Mouse (Mus musculus) layer of hippocampus, postnatal 25 days (tissue): ENCODE measurements at regions not wholly inside any gene's neighbourhood (a gene's known extent, or its start where the extent isn't known, plus 50 kb on each side); places are given as distances from the start of the nearest gene placed in this dataset.

Source experiments
- DNase-seq, 2 experiments: peaks; one replicate each; pipeline ENCODE4 v3.0.0; 2022; ENCODE audit warnings: mixed read lengths in 2 of 2, low spot score in 1 of 2; ENCODE audit errors: extremely low spot score in 1 of 2

- no peak for DNase-seq
Measured at GRCm38 (mm10) chr7:90058636-90059035, 71.4 kb upstream of the Picalm start.

DNA sequence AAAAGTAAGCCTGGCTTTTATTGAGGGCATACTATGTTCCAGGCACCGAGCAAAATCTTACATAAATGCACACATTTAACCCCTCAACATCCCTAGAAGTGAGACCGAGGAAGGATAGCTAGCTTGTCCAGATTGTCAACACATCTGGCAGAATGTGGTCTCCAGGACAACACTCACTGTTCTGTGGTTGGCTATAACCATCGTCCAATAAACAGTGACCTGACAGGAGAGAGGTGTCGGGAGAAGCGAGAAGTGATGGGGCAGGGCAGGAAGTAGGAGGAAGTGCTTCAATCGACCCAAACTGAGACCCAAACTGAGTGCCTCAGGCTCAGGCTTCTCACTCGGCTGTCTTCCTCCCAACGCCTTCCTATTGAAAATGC, 70.8 kb upstream of the Picalm start:
- DNase-seq = no peak

GRCm38 (mm10) chr7:90059629-90060301, 70.2 kb upstream of the Picalm start:
- DNase-seq = peak in 1 of 2 experiments; percentile 17

DNA sequence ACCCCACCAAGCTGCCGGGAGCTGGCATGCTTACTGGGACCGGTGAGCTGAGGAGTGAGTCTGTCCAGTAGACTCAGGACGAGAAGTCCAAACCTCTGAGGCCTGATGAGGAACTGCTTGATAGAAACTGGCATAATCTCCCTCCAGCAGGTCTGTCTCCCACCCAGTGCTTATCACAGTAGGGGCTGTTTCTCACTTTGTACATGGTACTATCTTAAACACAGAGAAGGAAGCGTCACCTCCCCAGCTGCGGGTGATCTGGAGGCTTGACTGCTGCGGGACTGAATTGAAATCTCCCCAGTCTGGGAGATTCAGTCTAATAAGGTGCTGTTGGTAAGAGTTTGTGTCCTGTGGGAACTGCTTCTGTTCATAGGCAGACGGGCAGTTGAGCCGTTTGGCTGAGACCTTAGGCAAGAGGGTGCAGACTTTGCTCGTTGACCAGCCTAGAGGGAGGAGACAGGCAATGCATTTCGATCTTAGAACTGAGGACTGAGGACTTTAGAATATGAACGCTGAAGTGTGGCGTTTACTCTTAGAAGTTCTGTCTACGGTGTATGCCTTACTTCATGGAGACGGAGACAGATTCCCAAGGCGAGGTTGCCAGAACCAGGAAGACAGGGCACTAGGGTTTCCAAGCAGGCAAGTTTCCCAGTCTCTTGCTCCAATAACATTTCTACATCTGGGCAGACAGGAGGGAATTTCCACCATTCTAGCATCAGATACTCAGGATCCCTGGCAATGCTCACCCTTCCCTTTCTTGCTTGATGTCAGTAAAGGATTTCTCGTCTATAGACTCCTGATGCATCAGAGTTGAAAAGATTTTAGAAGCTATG, 69.5 kb upstream of the Picalm start:
- DNase-seq = no peak

- no peak for DNase-seq
Measured at GRCm38 (mm10) chr7:90061701-90062100, 68.3 kb upstream of the Picalm start.

DNA sequence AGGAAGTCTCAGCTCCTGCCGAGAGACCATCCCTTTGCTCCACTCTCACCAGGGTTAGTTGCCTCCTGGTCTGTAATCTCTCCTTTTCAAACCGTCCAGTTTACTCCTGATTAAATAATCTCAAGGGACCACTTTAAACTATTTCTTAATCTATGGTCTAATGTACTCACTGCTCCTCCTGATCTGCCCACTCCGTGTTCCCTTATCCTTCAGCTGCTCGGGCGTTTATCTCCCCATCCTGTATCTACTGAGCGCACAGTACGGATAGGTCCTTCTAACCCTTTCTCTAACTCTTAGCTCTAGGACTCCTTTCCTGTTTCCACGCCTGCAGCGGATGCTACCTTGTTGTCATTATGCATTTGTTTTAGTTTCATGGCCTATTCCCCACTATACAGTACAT, 67.1 kb upstream of the Picalm start:
- no peak for DNase-seq

DNA sequence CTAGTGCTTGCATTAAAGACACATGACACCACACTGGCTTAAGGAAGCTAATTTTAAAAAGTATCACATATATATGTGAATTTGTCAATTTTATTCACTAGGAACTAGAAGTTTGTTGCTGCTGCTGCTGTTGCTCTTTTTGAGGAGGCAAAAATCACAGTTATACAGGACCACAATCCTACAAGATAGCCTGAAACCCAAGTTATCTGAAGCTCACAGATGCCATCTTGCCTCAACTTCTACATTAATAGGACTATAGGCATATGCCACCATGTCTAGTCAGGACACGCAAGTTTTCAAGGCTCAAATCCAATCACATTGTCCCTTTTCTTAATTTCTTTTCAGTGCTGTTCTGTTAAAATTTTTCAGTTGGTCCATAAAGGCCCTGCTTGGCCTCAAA, 65.8 kb upstream of the Picalm start:
- DNase-seq = no peak

DNA sequence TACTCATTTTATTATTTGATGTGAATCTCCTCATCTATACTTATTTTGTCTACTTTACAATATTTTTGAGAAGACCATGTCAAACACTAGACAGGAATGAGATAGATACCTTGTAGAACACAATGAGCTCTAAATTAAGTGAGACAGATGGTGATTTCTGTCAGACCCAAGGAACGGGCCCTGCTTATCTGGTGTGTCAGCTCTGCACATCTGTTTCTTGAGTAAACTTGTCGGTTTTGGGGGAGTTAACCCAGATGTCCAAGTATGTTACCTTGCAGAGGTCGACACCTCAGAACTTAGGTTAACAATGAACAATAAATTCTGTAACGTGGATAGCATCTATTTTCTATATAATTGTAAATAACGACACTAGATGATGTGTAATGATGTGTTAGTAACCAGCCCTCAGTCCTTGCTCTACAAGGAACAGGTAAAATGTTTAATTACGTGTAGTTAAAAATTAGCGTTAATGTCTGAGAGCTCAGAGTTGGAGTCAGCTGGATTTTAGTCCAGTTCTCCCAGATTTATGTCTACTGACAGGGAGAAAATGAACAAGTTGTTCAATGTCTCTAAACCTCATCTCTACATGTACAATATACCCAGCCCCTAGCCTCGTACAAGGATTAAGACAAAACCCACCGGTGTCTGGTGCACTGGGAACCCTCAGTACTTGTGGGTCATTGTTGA, 64.6 kb upstream of the Picalm start:
- DNase-seq = no peak

DNA sequence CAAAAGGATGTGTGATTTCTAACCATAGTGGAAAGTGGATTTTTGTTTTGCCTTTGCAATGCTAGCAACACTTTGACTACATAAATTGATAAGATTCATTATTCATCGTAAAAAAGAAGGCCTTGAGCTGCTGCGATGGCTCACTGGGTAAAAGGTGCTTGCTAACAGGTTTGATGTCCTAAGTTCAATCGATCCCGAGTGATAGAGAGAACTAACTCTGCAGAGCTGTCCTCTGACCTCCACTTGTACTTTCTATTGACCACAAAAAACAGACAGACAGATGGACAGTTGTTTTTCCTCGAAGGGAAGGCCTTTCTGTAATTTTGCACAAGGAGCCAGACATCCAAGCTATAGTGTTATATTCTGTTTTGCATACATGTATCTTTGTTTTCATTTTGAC, 63.7 kb upstream of the Picalm start:
- no peak for DNase-seq

DNA sequence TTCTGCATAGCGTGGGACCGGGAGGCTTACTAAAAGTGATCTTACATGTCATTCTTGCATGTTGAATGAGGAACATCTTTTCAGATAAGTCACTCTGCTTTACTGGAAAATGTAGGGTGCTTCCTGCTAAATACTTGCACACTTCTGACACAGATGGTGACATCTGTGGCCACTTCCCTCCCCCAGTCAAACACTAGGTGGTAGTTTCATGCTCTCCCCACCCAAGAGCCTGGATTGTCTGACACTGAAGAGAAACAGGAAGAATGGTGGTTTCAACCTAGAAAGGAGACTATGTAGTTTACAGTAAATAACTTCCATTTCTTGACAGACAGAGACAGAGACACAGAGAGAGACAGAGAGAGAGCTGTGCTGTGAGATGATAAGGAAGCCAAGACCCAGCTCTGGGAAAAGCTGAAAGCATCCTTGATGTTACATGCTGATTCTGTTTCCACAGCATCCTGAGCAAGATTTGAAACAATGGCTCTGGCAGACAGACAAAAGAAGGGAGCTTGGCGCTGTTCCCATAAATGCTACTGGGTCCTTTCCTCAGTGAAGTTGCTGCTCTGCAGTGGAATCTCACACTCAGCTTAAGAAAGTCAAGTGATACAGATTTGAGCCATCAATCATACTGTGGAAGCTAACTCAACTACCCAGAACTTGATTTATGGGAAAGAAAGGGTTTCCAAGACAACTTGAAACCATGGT, 61.9 kb upstream of the Picalm start:
- DNase-seq = no peak

DNA sequence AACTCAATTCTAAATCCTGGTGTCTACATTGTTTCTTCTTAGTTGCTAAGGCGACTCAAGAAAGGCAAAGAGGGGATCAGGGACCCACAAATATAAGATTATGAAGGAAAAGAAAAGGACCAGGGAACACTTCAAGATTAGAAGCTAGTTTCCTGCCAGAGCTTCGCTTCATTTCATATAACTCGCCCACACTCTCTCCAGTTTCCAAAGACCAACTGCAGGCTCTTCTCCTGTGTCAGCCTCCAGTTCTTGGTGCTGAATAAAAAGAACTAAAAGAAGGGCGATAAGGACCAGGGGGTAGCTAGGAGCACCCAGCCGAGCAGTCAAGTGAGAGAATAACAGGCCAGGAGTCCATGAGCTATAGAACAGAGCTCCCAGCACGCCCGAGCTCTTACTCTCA, 59.7 kb upstream of the Picalm start:
- DNase-seq = no peak

DNA sequence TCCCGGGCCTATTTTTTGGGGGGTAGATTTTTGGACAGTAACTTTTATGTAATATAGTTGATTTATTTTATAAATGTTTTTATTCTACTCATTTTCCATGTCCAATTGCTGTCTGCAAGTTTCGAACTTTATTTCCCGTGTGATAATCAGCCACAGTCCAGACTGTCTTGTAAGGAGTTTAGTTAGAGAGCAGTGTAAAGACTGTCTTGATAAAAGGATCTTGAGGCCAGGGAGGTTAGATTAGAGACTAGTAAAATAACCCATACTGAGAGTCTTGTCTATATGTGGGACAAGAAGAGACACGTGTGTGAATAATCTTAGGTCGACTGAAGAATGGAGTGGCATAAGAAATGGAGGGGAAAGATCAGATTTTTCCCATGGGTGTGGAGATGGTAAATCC, 56.1 kb upstream of the Picalm start:
- no peak for DNase-seq

DNA sequence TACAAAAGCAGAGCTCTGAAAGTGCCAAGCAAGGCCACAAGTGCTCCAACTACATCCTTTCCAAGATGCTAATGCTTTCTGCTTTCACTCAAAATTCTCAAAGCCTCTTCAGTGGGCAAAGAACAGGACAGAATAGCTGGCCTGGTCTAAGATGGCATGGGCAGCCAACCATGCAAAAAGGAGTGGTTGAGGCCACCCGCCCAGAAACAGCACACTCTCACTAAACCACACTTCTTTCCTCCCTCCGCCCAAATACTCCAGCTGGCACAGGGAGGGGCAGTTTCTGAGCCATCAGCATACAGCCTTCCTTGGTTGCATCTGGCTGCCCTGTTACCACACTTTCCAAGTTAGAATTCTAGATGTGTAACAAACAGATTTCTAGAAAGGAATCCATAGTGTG, 55.4 kb upstream of the Picalm start:
- no peak for DNase-seq

- DNase-seq = no peak
Measured at GRCm38 (mm10) chr7:90077565-90077964, 52.4 kb upstream of the Picalm start.

GRCm38 (mm10) chr7:90080083-90080772, 49.8 kb upstream of the Picalm start:
- DNase-seq = no peak
